Mouse (Mus musculus): Measurements from ENCODE around the gene Zfp991. TPM values are rescaled to one million over a fixed set of nuclear protein-coding genes. Genes with fewer than 3 reads are reported as not detected.
"Not testable (repeated sequence)": the region's sequence is repeated elsewhere in the genome, so short reads cannot be mapped to it uniquely, and the experiment has no call there.

Zfp991 gene
- polyA plus RNA-seq (2012; rRNA removed) = 0.41 and 0.55 TPM in 2 replicates

- DNase-seq (ENCODE audit: low read depth) = not testable (repeated sequence)
These were observed at the start of gene Zfp991 for GRCm38 (mm10) chr4:147131837-147132459. Gene Zfp991 (plus strand): TSS chr4:147132038.

- DNase-seq (ENCODE audit: low read depth) = not testable (repeated sequence)
These were observed 36.2 kb upstream of the Zfp991 start for GRCm38 (mm10) chr4:147095641-147096040.

- not testable (repeated sequence) for DNase-seq (ENCODE audit: low read depth)
These were observed 29.9 kb upstream of the Zfp991 start for GRCm38 (mm10) chr4:147101666-147102626.

- not testable (repeated sequence) for DNase-seq (ENCODE audit: low read depth)
These were observed 28.0 kb upstream of the Zfp991 start for GRCm38 (mm10) chr4:147103814-147104213.

GRCm38 (mm10) chr4:147117839-147118238 lies 14.0 kb upstream of the Zfp991 start:
- not testable (repeated sequence) for DNase-seq (ENCODE audit: low read depth)

- not testable (repeated sequence) for DNase-seq (ENCODE audit: low read depth)
These were observed 9.6 kb upstream of the Zfp991 start for GRCm38 (mm10) chr4:147122286-147122685.

- DNase-seq (ENCODE audit: low read depth) = not testable (repeated sequence)
These were observed 8.0 kb upstream of the Zfp991 start for GRCm38 (mm10) chr4:147123797-147124196.

- not testable (repeated sequence) for DNase-seq (ENCODE audit: low read depth)
These were observed 7.2 kb upstream of the Zfp991 start for GRCm38 (mm10) chr4:147124400-147125306.

- not testable (repeated sequence) for DNase-seq (ENCODE audit: low read depth)
These were observed 6.5 kb upstream of the Zfp991 start for GRCm38 (mm10) chr4:147125326-147125725.

- not testable (repeated sequence) for DNase-seq (ENCODE audit: low read depth)
These were observed 6.0 kb upstream of the Zfp991 start for GRCm38 (mm10) chr4:147125870-147126269.

GRCm38 (mm10) chr4:147126435-147126834 lies 5.4 kb upstream of the Zfp991 start:
- not testable (repeated sequence) for DNase-seq (ENCODE audit: low read depth)

GRCm38 (mm10) chr4:147127137-147127536 lies 4.7 kb upstream of the Zfp991 start:
- not testable (repeated sequence) for DNase-seq (ENCODE audit: low read depth)

- DNase-seq (ENCODE audit: low read depth) = not testable (repeated sequence)
These were observed 3.7 kb upstream of the Zfp991 start for GRCm38 (mm10) chr4:147128152-147128551.

- not testable (repeated sequence) for DNase-seq (ENCODE audit: low read depth)
These were observed 1.8 kb downstream of the Zfp991 start for GRCm38 (mm10) chr4:147133596-147133995.

- not testable (repeated sequence) for DNase-seq (ENCODE audit: low read depth)
These were observed 9.9 kb downstream of the Zfp991 start for GRCm38 (mm10) chr4:147141757-147142156.

GRCm38 (mm10) chr4:147165282-147165681 lies 33.4 kb downstream of the Zfp991 start:
- DNase-seq (ENCODE audit: low read depth) = not testable (repeated sequence)

- not testable (repeated sequence) for DNase-seq (ENCODE audit: low read depth)
These were observed 38.7 kb downstream of the Zfp991 start for GRCm38 (mm10) chr4:147170547-147170946.

GRCm38 (mm10) chr4:147171557-147171956 lies 39.7 kb downstream of the Zfp991 start:
- not testable (repeated sequence) for DNase-seq (ENCODE audit: low read depth)

- not testable (repeated sequence) for DNase-seq (ENCODE audit: low read depth)
These were observed 44.5 kb downstream of the Zfp991 start for GRCm38 (mm10) chr4:147176279-147176880.

- not testable (repeated sequence) for DNase-seq (ENCODE audit: low read depth)
These were observed 49.4 kb downstream of the Zfp991 start for GRCm38 (mm10) chr4:147181141-147181685.
